Mouse (Mus musculus) cortical plate, adult 2 months (tissue): ENCODE measurements at regions not wholly inside any gene's neighbourhood (a gene's known extent, or its start where the extent isn't known, plus 50 kb on each side); places are given as distances from the start of the nearest gene placed in this dataset.

Experiments used
- CTCF ChIP-seq: fragments of 200-500 bp; IDR thresholded peaks from 2 replicates; pipeline ENCODE4 v1.5.1; 2011; ENCODE audit warnings: mild to moderate bottlenecking, control low read depth, low read length; ENCODE audit not compliant: insufficient read depth; ENCODE audit errors: extremely low read depth
- POLR2A ChIP-seq: fragments of 200-500 bp; IDR thresholded peaks from 2 replicates; pipeline ENCODE4 v1.6.1; 2011; ENCODE audit warnings: mild to moderate bottlenecking, low read length, control low read depth; ENCODE audit not compliant: insufficient read depth; ENCODE audit errors: extremely low read depth

DNA sequence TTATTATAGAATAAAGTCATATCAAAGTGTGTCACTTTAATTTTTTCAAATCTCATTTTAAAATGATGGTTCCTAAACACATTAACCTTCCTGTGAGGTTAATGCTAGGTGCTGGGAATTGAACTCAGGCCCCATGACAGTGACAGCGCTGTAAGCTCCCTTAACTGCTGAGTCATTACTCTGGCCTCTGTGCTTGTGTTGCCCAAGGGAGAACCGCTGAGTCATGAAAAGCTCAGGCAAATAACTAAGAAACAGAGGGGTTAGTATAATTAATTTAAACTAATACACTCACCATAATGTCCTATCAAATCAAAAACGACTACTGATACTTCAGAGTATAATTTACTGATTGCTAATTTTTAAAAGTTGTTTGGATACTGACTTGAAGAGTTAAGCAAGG lies 281.7 kb upstream of the Ndst3 start:
- TF ChIP-seq CTCF = no peak
- no peak for TF ChIP-seq POLR2A
